In the genomic region with DNA sequence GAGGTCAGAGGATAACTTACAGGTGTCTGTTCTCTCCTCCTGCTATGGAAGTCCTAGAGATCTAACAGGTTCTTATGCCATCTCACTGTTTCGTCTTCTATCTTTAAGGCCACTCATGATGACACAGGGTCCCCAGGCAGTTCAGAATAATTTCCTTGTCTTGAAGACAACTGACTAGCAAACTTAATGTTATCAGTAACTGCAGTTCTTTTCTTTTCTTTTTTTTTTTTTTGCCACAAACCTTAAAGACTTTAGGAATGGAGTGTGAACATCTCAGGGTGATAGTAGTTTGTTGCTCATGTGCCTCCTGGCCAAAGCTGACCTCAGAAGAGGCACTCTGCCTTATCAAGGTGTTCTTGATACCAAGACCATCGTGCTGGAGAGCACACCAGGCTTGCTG, we compare ENCODE assay signal across 30 mouse cellular contexts. TPM values are rescaled to one million over a fixed set of nuclear protein-coding genes. Genes with fewer than 3 reads are reported as not detected.
DNase-seq lines count a peak whose midpoint lies in the region; ATAC-seq lines count a peak whose summit lies in the region.
"Had no signal": no experiment of that assay in that cellular context is flagged by ENCODE, and none has a peak within 500 bp of the region (broad histone marks: within the 10 kb centered on the region; RNA-seq: fewer than 3 reads in every experiment).

No protein-coding gene starts in this region.

- intact Hi-C loops in left cerebral cortex, postnatal 4 days (cut with DNase I) = no loop called here

- ATAC-seq in megakaryocyte, adult 5-6 weeks (ENCODE audit: poor library complexity, severe bottlenecking) = no peak
- ATAC-seq in common myeloid progenitor, adult 5-6 weeks (replicated peaks; ENCODE audit: low read depth, poor library complexity, severe bottlenecking) = peak; percentile 27; the same call in 1 of the 2 replicates
- ATAC-seq in megakaryocyte-erythroid progenitor cell, adult 5-6 weeks (replicated peaks; ENCODE audit: low FRiP score, low TSS enrichment, poor library complexity, severe bottlenecking) = peak; percentile 69
- ATAC-seq: forebrain, embryonic 15.5 days; hindbrain, postnatal 0 days; inflammation-experienced regulatory T-cells, adult 6 months; intestine, embryonic 16.5 days; Patski had no signal

- no peak for DNase-seq in spleen, postnatal 36 days (ENCODE audit: low spot score in 2 of 2)
- DNase-seq in left cerebral cortex, postnatal 4 days = no peak
- DNase-seq: adrenal gland, postnatal 10 days; adrenal gland, postnatal 36 days; B cell, adult 2 months; cerebellum, adult 18-20 months; cerebellum, adult 9-10 months; cerebellum, postnatal 14 days; gastrocnemius, postnatal 25 days; heart, adult 18-20 months had no signal

- peaks cover 30% of the 10 kb centered on the region for H3K4me1 ChIP-seq in megakaryocyte, embryonic 14.5 days
- H3K4me1 ChIP-seq: forebrain, embryonic 12.5 days had no signal

- no peaks in the 10 kb centered on the region for H3K9me3 ChIP-seq in megakaryocyte, embryonic 14.5 days
- H3K9me3 ChIP-seq: embryonic facial prominence, embryonic 13.5 days; forebrain, embryonic 12.5 days; forebrain, embryonic 15.5 days; hindbrain, embryonic 12.5 days had no signal

- H3K36me3 ChIP-seq in megakaryocyte, embryonic 14.5 days (replicated peaks; ENCODE audit: low read length) = no peaks in the 10 kb centered on the region
- H3K36me3 ChIP-seq: embryonic facial prominence, embryonic 13.5 days; forebrain, embryonic 12.5 days; forebrain, embryonic 15.5 days; hindbrain, embryonic 12.5 days had no signal

- H3K27me3 ChIP-seq in megakaryocyte, embryonic 14.5 days (replicated peaks) = peaks cover 57% of the 10 kb centered on the region
- H3K27me3 ChIP-seq: embryonic facial prominence, embryonic 13.5 days; forebrain, embryonic 12.5 days; forebrain, embryonic 15.5 days; hindbrain, embryonic 12.5 days; Patski had no signal

- peak overlapping the region; percentile 8 for H3K4me3 ChIP-seq in megakaryocyte, embryonic 14.5 days (replicated peaks)
- H3K4me3 ChIP-seq: embryonic facial prominence, embryonic 13.5 days; erythroblast, embryonic 14.5 days; forebrain, embryonic 12.5 days; forebrain, embryonic 15.5 days; hindbrain, embryonic 12.5 days had no signal

RNA-seq across cellular contexts. Expression of a gene that starts 17.8 kb away (rescaled TPM):
- not detected in 2 replicates for polyA plus RNA-seq in megakaryocyte, embryonic 14.5 days (2012; ENCODE audit: insufficient read depth, low replicate concordance)
- not detected in 2 replicates for total RNA-seq in megakaryocyte, adult 5-6 weeks (2015)
- total RNA-seq in megakaryocyte, adult 5-6 weeks (2017) = not detected in 2 replicates
- total RNA-seq in common myeloid progenitor, adult 5-6 weeks (2017) = not detected in 2 replicates
- not detected in 2 replicates for total RNA-seq in megakaryocyte-erythroid progenitor cell, adult 5-6 weeks (2014; fragmentation: Nextera tagmentation)
- not detected in 2 replicates for total RNA-seq in megakaryocyte-erythroid progenitor cell, adult 5-6 weeks (2017)
- not detected for total RNA-seq in left cerebral cortex, postnatal 4 days (2021)
- total RNA-seq: adrenal gland, adult 18-20 months; adrenal gland, postnatal 10 days; adrenal gland, postnatal 36 days; CH12.LX; gastrocnemius, adult 8-10 months; gastrocnemius, postnatal 25 days; heart, adult 18-20 months; heart, postnatal 25 days; hematopoietic stem cell, adult 5-6 weeks; hindbrain, postnatal 0 days had no signal
- polyA plus RNA-seq: embryonic facial prominence, embryonic 13.5 days; erythroblast, embryonic 14.5 days; forebrain, embryonic 12.5 days; forebrain, embryonic 15.5 days; heart, embryonic 14.5 days; heart, postnatal 0 days; hindbrain, embryonic 12.5 days; hindbrain, postnatal 0 days; inflammation-experienced regulatory T-cells, adult 6 months; intestine, embryonic 16.5 days; Patski had no signal

RNA-seq across cellular contexts. Expression of a gene that starts 30.2 kb away (rescaled TPM):
- polyA plus RNA-seq in megakaryocyte, embryonic 14.5 days (2012; ENCODE audit: insufficient read depth, low replicate concordance) = not detected in 2 replicates
- not detected in 2 replicates for total RNA-seq in megakaryocyte, adult 5-6 weeks (2015)
- not detected in 2 replicates for total RNA-seq in megakaryocyte, adult 5-6 weeks (2017)
- not detected in 2 replicates for total RNA-seq in common myeloid progenitor, adult 5-6 weeks (2017)
- not detected in 2 replicates for total RNA-seq in megakaryocyte-erythroid progenitor cell, adult 5-6 weeks (2014; fragmentation: Nextera tagmentation)
- total RNA-seq in megakaryocyte-erythroid progenitor cell, adult 5-6 weeks (2017) = not detected in 2 replicates
- not detected for total RNA-seq in left cerebral cortex, postnatal 4 days (2021)
- total RNA-seq: adrenal gland, adult 18-20 months; adrenal gland, postnatal 10 days; adrenal gland, postnatal 36 days; CH12.LX; gastrocnemius, adult 8-10 months; gastrocnemius, postnatal 25 days; heart, adult 18-20 months; heart, postnatal 25 days; hematopoietic stem cell, adult 5-6 weeks; hindbrain, postnatal 0 days had no signal
- polyA plus RNA-seq: embryonic facial prominence, embryonic 13.5 days; erythroblast, embryonic 14.5 days; forebrain, embryonic 12.5 days; forebrain, embryonic 15.5 days; heart, embryonic 14.5 days; heart, postnatal 0 days; hindbrain, embryonic 12.5 days; hindbrain, postnatal 0 days; inflammation-experienced regulatory T-cells, adult 6 months; intestine, embryonic 16.5 days; Patski had no signal

RNA-seq across cellular contexts. Expression of a gene that starts 31.3 kb away (rescaled TPM):
- not detected in 2 replicates for polyA plus RNA-seq in megakaryocyte, embryonic 14.5 days (2012; ENCODE audit: insufficient read depth, low replicate concordance)
- not detected in 2 replicates for total RNA-seq in megakaryocyte, adult 5-6 weeks (2015)
- total RNA-seq in megakaryocyte, adult 5-6 weeks (2017) = not detected in 2 replicates
- not detected in 2 replicates for total RNA-seq in common myeloid progenitor, adult 5-6 weeks (2017)
- not detected in 2 replicates for total RNA-seq in megakaryocyte-erythroid progenitor cell, adult 5-6 weeks (2014; fragmentation: Nextera tagmentation)
- not detected in 2 replicates for total RNA-seq in megakaryocyte-erythroid progenitor cell, adult 5-6 weeks (2017)
- 1 to 10 TPM; 2.6 to 3.1 TPM for total RNA-seq in left cerebral cortex, postnatal 4 days (2021)
- total RNA-seq: CH12.LX; gastrocnemius, adult 8-10 months; gastrocnemius, postnatal 25 days; hematopoietic stem cell, adult 5-6 weeks had no signal
- polyA plus RNA-seq: erythroblast, embryonic 14.5 days; inflammation-experienced regulatory T-cells, adult 6 months had no signal

RNA-seq across cellular contexts. Expression of a gene that starts 31.8 kb away (rescaled TPM):
- polyA plus RNA-seq in megakaryocyte, embryonic 14.5 days (2012; ENCODE audit: insufficient read depth, low replicate concordance) = 3.6 and 7.9 TPM in 2 replicates
- 0.98 and 1.9 TPM in 2 replicates for total RNA-seq in megakaryocyte, adult 5-6 weeks (2015)
- total RNA-seq in megakaryocyte, adult 5-6 weeks (2017) = 2.1 and 2.6 TPM in 2 replicates
- 3.7 and 4.3 TPM in 2 replicates for total RNA-seq in common myeloid progenitor, adult 5-6 weeks (2017)
- 10.1 and 11.2 TPM in 2 replicates for total RNA-seq in megakaryocyte-erythroid progenitor cell, adult 5-6 weeks (2014; fragmentation: Nextera tagmentation)
- total RNA-seq in megakaryocyte-erythroid progenitor cell, adult 5-6 weeks (2017) = 6.6 and 7.8 TPM in 2 replicates
- 10 to 100 TPM; 12.5 to 13.8 TPM for total RNA-seq in left cerebral cortex, postnatal 4 days (2021)
- total RNA-seq: CH12.LX had no signal

RNA-seq across cellular contexts. Expression of a gene that starts 43.3 kb away (rescaled TPM):
- not detected in 2 replicates for polyA plus RNA-seq in megakaryocyte, embryonic 14.5 days (2012; ENCODE audit: insufficient read depth, low replicate concordance)
- not detected in 2 replicates for total RNA-seq in megakaryocyte, adult 5-6 weeks (2015)
- not detected in 2 replicates for total RNA-seq in megakaryocyte, adult 5-6 weeks (2017)
- not detected in 2 replicates for total RNA-seq in common myeloid progenitor, adult 5-6 weeks (2017)
- total RNA-seq in megakaryocyte-erythroid progenitor cell, adult 5-6 weeks (2014; fragmentation: Nextera tagmentation) = not detected in 2 replicates
- not detected in 2 replicates for total RNA-seq in megakaryocyte-erythroid progenitor cell, adult 5-6 weeks (2017)
- total RNA-seq in left cerebral cortex, postnatal 4 days (2021) = not detected
- total RNA-seq: adrenal gland, adult 18-20 months; adrenal gland, postnatal 10 days; adrenal gland, postnatal 36 days; CH12.LX; gastrocnemius, adult 8-10 months; gastrocnemius, postnatal 25 days; heart, adult 18-20 months; heart, postnatal 25 days; hematopoietic stem cell, adult 5-6 weeks; hindbrain, postnatal 0 days had no signal
- polyA plus RNA-seq: embryonic facial prominence, embryonic 13.5 days; erythroblast, embryonic 14.5 days; forebrain, embryonic 12.5 days; forebrain, embryonic 15.5 days; heart, embryonic 14.5 days; heart, postnatal 0 days; hindbrain, embryonic 12.5 days; hindbrain, postnatal 0 days; inflammation-experienced regulatory T-cells, adult 6 months; intestine, embryonic 16.5 days; Patski had no signal
